Mouse (Mus musculus) erythroblast, embryonic 14.5 days (primary cell): Measurements from ENCODE around the gene Alg9.

Experiments used
- GATA1 ChIP-seq: IDR thresholded peaks from 2 replicates; pipeline ENCODE4 v1.6.1; 2012; ENCODE audit warnings: low read length, inconsistent platforms, mixed read lengths
- TAL1 ChIP-seq: IDR thresholded peaks from 3 replicates; pipeline ENCODE4 v1.6.1; 2012; ENCODE audit warnings: low read length, inconsistent platforms, mixed read lengths

- no peak for TF ChIP-seq TAL1
- no peak for TF ChIP-seq GATA1
Measured at GRCm38 (mm10) chr9:50815666-50816065, 40.8 kb downstream of the Alg9 start.
